Mouse (Mus musculus): Measurements from ENCODE around the gene Avl9. TPM values are rescaled to one million over a fixed set of nuclear protein-coding genes. Genes with fewer than 3 reads are reported as not detected.

Gene Avl9
- 10 to 100 TPM; 34.7 to 37.4 TPM for total RNA-seq (2021)

- intact Hi-C loops (cut with DNase I) = no loop called here
- DNase-seq (ENCODE audit: extremely low spot score in 1 of 2, low spot score in 2 of 2) = peak; percentile 91 to 98
Observed at GRCm38 (mm10) chr6:56714574-56715269, at the start of gene Avl9. Avl9 (plus strand) TSS chr6:56714899.

GRCm38 (mm10) chr6:56688238-56688637 is 26.5 kb upstream of the Avl9 start:
- intact Hi-C loops (cut with DNase I) = no loop called here

GRCm38 (mm10) chr6:56691205-56691604 is 23.5 kb upstream of the Avl9 start:
- intact Hi-C loops (cut with DNase I) = loop anchor here (2.0 to 10.0 kb wide), 3 partner anchors 86 to 624 kb away; no protein-coding TSS in a partner anchor
- peak; percentile 45 to 72 for DNase-seq (ENCODE audit: extremely low spot score in 1 of 2, low spot score in 2 of 2)

More at GRCm38 (mm10) chr6:56688238-56688637, 26.5 kb upstream of the Avl9 start:
- DNase-seq (ENCODE audit: extremely low spot score in 1 of 2, low spot score in 2 of 2) = no peak

- no peak for DNase-seq (ENCODE audit: extremely low spot score in 1 of 2, low spot score in 2 of 2)
- intact Hi-C loops (cut with DNase I) = loop anchor here (5.0 to 10.0 kb wide), 2 partner anchors 88 to 625 kb away; no protein-coding TSS in a partner anchor
Observed at GRCm38 (mm10) chr6:56692445-56692844, 22.3 kb upstream of the Avl9 start.

GRCm38 (mm10) chr6:56703931-56704900 is 10.5 kb upstream of the Avl9 start, which contains the start of gene Lsm5:
Lsm5 (minus strand) TSS chr6:56704710.
- DNase-seq (ENCODE audit: extremely low spot score in 1 of 2, low spot score in 2 of 2) = peak; percentile 82 to 87
- intact Hi-C loops (cut with DNase I) = no loop called here

- intact Hi-C loops (cut with DNase I) = no loop called here
- no peak for DNase-seq (ENCODE audit: extremely low spot score in 1 of 2, low spot score in 2 of 2)
Observed at GRCm38 (mm10) chr6:56714186-56714573, 519 bp upstream of the Avl9 start.

- intact Hi-C loops (cut with DNase I) = no loop called here
Observed at GRCm38 (mm10) chr6:56715270-56715666, 569 bp downstream of the Avl9 start.

GRCm38 (mm10) chr6:56719071-56719470 is 4.4 kb downstream of the Avl9 start:
- no peak for DNase-seq (ENCODE audit: extremely low spot score in 1 of 2, low spot score in 2 of 2)
- intact Hi-C loops (cut with DNase I) = no loop called here

More at GRCm38 (mm10) chr6:56715270-56715666, 569 bp downstream of the Avl9 start:
- peak in 1 of 2 experiments; percentile 62 for DNase-seq (ENCODE audit: extremely low spot score in 1 of 2, low spot score in 2 of 2)

- no peak for DNase-seq (ENCODE audit: extremely low spot score in 1 of 2, low spot score in 2 of 2)
- intact Hi-C loops (cut with DNase I) = no loop called here
Observed at GRCm38 (mm10) chr6:56720877-56721276, 6.2 kb downstream of the Avl9 start.

- intact Hi-C loops (cut with DNase I) = no loop called here
- DNase-seq (ENCODE audit: extremely low spot score in 1 of 2, low spot score in 2 of 2) = no peak
Observed at GRCm38 (mm10) chr6:56732545-56732944, 17.8 kb downstream of the Avl9 start.

GRCm38 (mm10) chr6:56745950-56746543 is 31.3 kb downstream of the Avl9 start:
- intact Hi-C loops (cut with DNase I) = no loop called here
- no peak for DNase-seq (ENCODE audit: extremely low spot score in 1 of 2, low spot score in 2 of 2)

- intact Hi-C loops (cut with DNase I) = no loop called here
- no peak for DNase-seq (ENCODE audit: extremely low spot score in 1 of 2, low spot score in 2 of 2)
Observed at GRCm38 (mm10) chr6:56753719-56754118, 39.0 kb downstream of the Avl9 start.

GRCm38 (mm10) chr6:56756117-56756516 is 41.4 kb downstream of the Avl9 start:
- no peak for DNase-seq (ENCODE audit: extremely low spot score in 1 of 2, low spot score in 2 of 2)
- intact Hi-C loops (cut with DNase I) = no loop called here

GRCm38 (mm10) chr6:56759324-56759723 is 44.6 kb downstream of the Avl9 start:
- intact Hi-C loops (cut with DNase I) = no loop called here
- DNase-seq (ENCODE audit: extremely low spot score in 1 of 2, low spot score in 2 of 2) = no peak

- intact Hi-C loops (cut with DNase I) = no loop called here
- no peak for DNase-seq (ENCODE audit: extremely low spot score in 1 of 2, low spot score in 2 of 2)
Observed at GRCm38 (mm10) chr6:56765265-56765664, 50.6 kb downstream of the Avl9 start.

- no peak for DNase-seq (ENCODE audit: extremely low spot score in 1 of 2, low spot score in 2 of 2)
- intact Hi-C loops (cut with DNase I) = no loop called here
Observed at GRCm38 (mm10) chr6:56765696-56766095, 51.0 kb downstream of the Avl9 start.

GRCm38 (mm10) chr6:56775816-56776215 is 61.1 kb downstream of the Avl9 start:
- intact Hi-C loops (cut with DNase I) = no loop called here
- DNase-seq (ENCODE audit: extremely low spot score in 1 of 2, low spot score in 2 of 2) = no peak

- DNase-seq (ENCODE audit: extremely low spot score in 1 of 2, low spot score in 2 of 2) = no peak
- intact Hi-C loops (cut with DNase I) = no loop called here
Observed at GRCm38 (mm10) chr6:56779636-56780035, 64.9 kb downstream of the Avl9 start.

GRCm38 (mm10) chr6:56783561-56784272 is 69.0 kb downstream of the Avl9 start:
- intact Hi-C loops (cut with DNase I) = no loop called here
- no peak for DNase-seq (ENCODE audit: extremely low spot score in 1 of 2, low spot score in 2 of 2)

All from left cerebral cortex, postnatal 10 days (tissue).